Mouse (Mus musculus) liver, embryonic 13.5 days (tissue): ENCODE results near the gene Tmem240. TPM values are rescaled to one million over a fixed set of nuclear protein-coding genes. Genes with fewer than 3 reads are reported as not detected.

Source experiments
- ATAC-seq: fragments of 200-750 bp; cut with Nextera tagmentation; 2 replicates; pipeline ENCODE4 v1.8.0; 2017; ENCODE audit warnings: low read depth, mild to moderate bottlenecking, moderate number of reproducible peaks, moderate library complexity
- DNase-seq: peaks from one replicate; pipeline ENCODE4 v3.0.0; 2022
- H3K27ac ChIP-seq: fragments of 300-500 bp; sonication (generic); 2 replicates; pipeline ENCODE4 v1.5.1; 2015; ENCODE audit warnings: moderate library complexity, mild to moderate bottlenecking, inconsistent platforms
- H3K27me3 ChIP-seq: fragments of 300-500 bp; sonication (generic); 2 replicates; pipeline ENCODE4 v1.6.1; 2015; ENCODE audit warnings: mild to moderate bottlenecking, inconsistent platforms
- H3K36me3 ChIP-seq: fragments of 300-500 bp; sonication (generic); 2 replicates; pipeline ENCODE4 v1.6.1; 2015; ENCODE audit warnings: mild to moderate bottlenecking, inconsistent platforms
- H3K4me1 ChIP-seq: fragments of 300-500 bp; sonication (generic); replicated peaks from 2 replicates; pipeline ENCODE4 v1.6.1; 2015; ENCODE audit warnings: inconsistent platforms
- H3K4me2 ChIP-seq: fragments of 300-500 bp; sonication (generic); 2 replicates; pipeline ENCODE4 v1.6.1; 2015; ENCODE audit warnings: inconsistent platforms, mild to moderate bottlenecking, moderate library complexity
- H3K4me3 ChIP-seq: fragments of 300-500 bp; sonication (generic); replicated peaks from 2 replicates; pipeline ENCODE4 v1.5.1; 2015; ENCODE audit warnings: mild to moderate bottlenecking, inconsistent platforms
- H3K9ac ChIP-seq: fragments of 300-500 bp; sonication (generic); 2 replicates; pipeline ENCODE4 v1.6.1; 2015; ENCODE audit warnings: mild to moderate bottlenecking, inconsistent platforms
- H3K9me3 ChIP-seq: fragments of 300-500 bp; sonication (generic); replicated peaks from 2 replicates; pipeline ENCODE4 v1.6.1; 2016; ENCODE audit warnings: inconsistent platforms
- WGBS: fragments of 180-500 bp; shearing (Covaris S2); methylation state at CpG from one replicate; pipeline ENCODE4 v1.1.7; 2015; ENCODE audit not compliant: insufficient replicate concordance; 5-methylcytosine and 5-hydroxymethylcytosine counted together
- polyA plus RNA-seq: library from polyadenylated mRNA; unstranded; fragments of >200 nt; fragmentation: Nextera tagmentation; extraction: Ambion mirVana; gene quantifications from 2 replicates; pipeline ENCODE4 v1.2.1, GENCODE M21; 2015

The Tmem240 gene
- polyA plus RNA-seq, 1 experiment from 2014 or later = 0.18 TPM

GRCm38 (mm10) chr4:155774280-155774754 lies 39.7 kb downstream of the Tmem240 start, which contains the start of gene Vwa1:
Gene Vwa1, minus strand, starts transcription at chr4:155774698.
- Histone ChIP-seq H3K27me3 (peaks cover 64% of the 10 kb centered on the region), H3K4me1 (peaks cover 51% of the 10 kb centered on the region), H3K36me3 (no peaks in the 10 kb centered on the region), H3K9ac (no peak within 1 kb of the TSS), H3K27ac (no peak within 1 kb of the TSS), H3K4me3 (peak within 1 kb of the TSS; percentile 40), H3K9me3 (no peaks in the 10 kb centered on the region), H3K4me2 (peak within 1 kb of the TSS; percentile 67)
- ATAC-seq (peak; percentile 71), DNase-seq (peak; percentile 82)
- WGBS = 1% methylated on average over 35 of the region's 35 CpGs

GRCm38 (mm10) chr4:155774971-155775740 lies 40.6 kb downstream of the Tmem240 start:
- Histone ChIP-seq H3K9ac (no peak overlapping the region), H3K27ac (no peak overlapping the region), H3K4me2 (peak overlapping the region; percentile 67), H3K27me3 (peaks cover 71% of the 10 kb centered on the region), H3K36me3 (no peaks in the 10 kb centered on the region), H3K9me3 (no peaks in the 10 kb centered on the region), H3K4me1 (peaks cover 42% of the 10 kb centered on the region), H3K4me3 (no peak overlapping the region)
- no peak for ATAC-seq
- 41% methylated on average over 9 of the region's 9 CpGs for WGBS
- no peak for DNase-seq

- 77% methylated on average over 3 of the region's 3 CpGs for WGBS
- H3K36me3 ChIP-seq = no peaks in the 10 kb centered on the region
- DNase-seq = no peak
- H3K4me1 ChIP-seq = peaks cover 38% of the 10 kb centered on the region
- H3K4me2 ChIP-seq = no peak overlapping the region
- ATAC-seq = no peak
- H3K9me3 ChIP-seq = no peaks in the 10 kb centered on the region
- H3K4me3 ChIP-seq = no peak overlapping the region
- peaks cover 72% of the 10 kb centered on the region for H3K27me3 ChIP-seq
- no peak overlapping the region for H3K27ac ChIP-seq
- no peak overlapping the region for H3K9ac ChIP-seq
These were observed 41.3 kb downstream of the Tmem240 start for GRCm38 (mm10) chr4:155775855-155776254.

GRCm38 (mm10) chr4:155776704-155777335 lies 42.2 kb downstream of the Tmem240 start:
- 30% methylated on average over 2 of the region's 2 CpGs for WGBS
- Histone ChIP-seq H3K9me3 (no peaks in the 10 kb centered on the region), H3K4me2 (no peak overlapping the region), H3K36me3 (no peaks in the 10 kb centered on the region), H3K27me3 (peaks cover 70% of the 10 kb centered on the region), H3K4me3 (no peak overlapping the region), H3K27ac (peak overlapping the region; percentile 12; the same call in 1 of the 2 replicates), H3K4me1 (peaks cover 38% of the 10 kb centered on the region), H3K9ac (no peak overlapping the region)
- DNase-seq (no peak), ATAC-seq (no peak)

- H3K9me3 ChIP-seq = no peaks in the 10 kb centered on the region
- peaks cover 38% of the 10 kb centered on the region for H3K4me1 ChIP-seq
- H3K27me3 ChIP-seq = peaks cover 67% of the 10 kb centered on the region
- no peak overlapping the region for H3K27ac ChIP-seq
- 52% methylated on average over 2 of the region's 2 CpGs for WGBS
- no peaks in the 10 kb centered on the region for H3K36me3 ChIP-seq
- H3K9ac ChIP-seq = no peak overlapping the region
- H3K4me3 ChIP-seq = no peak overlapping the region
- DNase-seq (no peak), ATAC-seq (no peak)
- H3K4me2 ChIP-seq = no peak overlapping the region
These were observed 43.2 kb downstream of the Tmem240 start for GRCm38 (mm10) chr4:155777816-155778215.

GRCm38 (mm10) chr4:155779498-155779897 lies 44.9 kb downstream of the Tmem240 start:
- peaks cover 56% of the 10 kb centered on the region for H3K27me3 ChIP-seq
- ATAC-seq (no peak), DNase-seq (no peak)
- peaks cover 42% of the 10 kb centered on the region for H3K4me1 ChIP-seq
- no peak overlapping the region for H3K9ac ChIP-seq
- no peaks in the 10 kb centered on the region for H3K36me3 ChIP-seq
- H3K27ac ChIP-seq = no peak overlapping the region
- H3K9me3 ChIP-seq = no peaks in the 10 kb centered on the region
- WGBS = 75% methylated on average over 4 of the region's 4 CpGs
- H3K4me2 ChIP-seq = no peak overlapping the region
- no peak overlapping the region for H3K4me3 ChIP-seq

GRCm38 (mm10) chr4:155780895-155781294 lies 46.3 kb downstream of the Tmem240 start:
- ATAC-seq = no peak
- H3K4me3 ChIP-seq = no peak overlapping the region
- H3K4me1 ChIP-seq = peaks cover 44% of the 10 kb centered on the region
- H3K4me2 ChIP-seq = no peak overlapping the region
- H3K9ac ChIP-seq = no peak overlapping the region; the same call in 1 of the 2 replicates
- no peaks in the 10 kb centered on the region for H3K9me3 ChIP-seq
- 33% methylated on average over 6 of the region's 6 CpGs for WGBS
- no peaks in the 10 kb centered on the region for H3K36me3 ChIP-seq
- no peak for DNase-seq
- peaks cover 42% of the 10 kb centered on the region for H3K27me3 ChIP-seq
- no peak overlapping the region for H3K27ac ChIP-seq

GRCm38 (mm10) chr4:155783486-155784080 lies 49.0 kb downstream of the Tmem240 start:
- 39% methylated on average over 16 of the region's 16 CpGs for WGBS

GRCm38 (mm10) chr4:155784081-155784701 lies 49.6 kb downstream of the Tmem240 start:
- H3K4me2 ChIP-seq = peak overlapping the region; percentile 86
- peak; percentile 75 for ATAC-seq
- peaks cover 41% of the 10 kb centered on the region for H3K4me1 ChIP-seq
- H3K9me3 ChIP-seq = no peaks in the 10 kb centered on the region
- H3K9ac ChIP-seq = peak overlapping the region; percentile 75
- H3K4me3 ChIP-seq = peak overlapping the region; percentile 64
- under 1% methylated on average over 52 of the region's 52 CpGs for WGBS
- H3K27ac ChIP-seq = peak overlapping the region; percentile 66
- peak; percentile 45 for DNase-seq
- no peaks in the 10 kb centered on the region for H3K36me3 ChIP-seq
- H3K27me3 ChIP-seq = peaks cover 33% of the 10 kb centered on the region

More at GRCm38 (mm10) chr4:155783486-155784080, 49.0 kb downstream of the Tmem240 start:
- peaks cover 33% of the 10 kb centered on the region for H3K27me3 ChIP-seq
- peaks cover 35% of the 10 kb centered on the region for H3K4me1 ChIP-seq
- no peak overlapping the region for H3K27ac ChIP-seq
- DNase-seq = no peak
- peak overlapping the region; percentile 64 for H3K4me3 ChIP-seq
- no peaks in the 10 kb centered on the region for H3K36me3 ChIP-seq
- no peaks in the 10 kb centered on the region for H3K9me3 ChIP-seq
- peak overlapping the region; percentile 75 for H3K9ac ChIP-seq
- no peak for ATAC-seq
- peak overlapping the region; percentile 86 for H3K4me2 ChIP-seq

GRCm38 (mm10) chr4:155785246-155785645 lies 50.6 kb downstream of the Tmem240 start:
- ATAC-seq (no peak), DNase-seq (no peak)
- no peaks in the 10 kb centered on the region for H3K9me3 ChIP-seq
- H3K4me1 ChIP-seq = peaks cover 47% of the 10 kb centered on the region
- 74% methylated on average over 10 of the region's 10 CpGs for WGBS
- H3K27me3 ChIP-seq = peaks cover 26% of the 10 kb centered on the region
- no peak overlapping the region for H3K4me2 ChIP-seq
- H3K9ac ChIP-seq = no peak overlapping the region
- H3K27ac ChIP-seq = no peak overlapping the region
- H3K36me3 ChIP-seq = no peaks in the 10 kb centered on the region
- H3K4me3 ChIP-seq = no peak overlapping the region

- no peak for DNase-seq
- H3K4me2 ChIP-seq = peak within 1 kb of the TSS; percentile 86
- H3K4me1 ChIP-seq = peaks cover 49% of the 10 kb centered on the region
- ATAC-seq = no peak
- H3K9ac ChIP-seq = peak within 1 kb of the TSS; percentile 75; the same call in 1 of the 2 replicates
- peaks cover 24% of the 10 kb centered on the region for H3K27me3 ChIP-seq
- WGBS = 57% methylated on average over 5 of the region's 5 CpGs
- H3K4me3 ChIP-seq = peak within 1 kb of the TSS; percentile 64; the same call in 1 of the 2 replicates
- no peak within 1 kb of the TSS; the same call in 1 of the 2 replicates for H3K27ac ChIP-seq
- H3K36me3 ChIP-seq = no peaks in the 10 kb centered on the region
- no peaks in the 10 kb centered on the region for H3K9me3 ChIP-seq
These were observed 51.2 kb downstream of the Tmem240 start, which contains the start of gene Tmem88b for GRCm38 (mm10) chr4:155785819-155786218. Gene Tmem88b, minus strand, starts transcription at chr4:155785874.
